Mouse (Mus musculus): ENCODE data around the gene Noa1.

- TF ChIP-seq CTCF (IDR thresholded peaks at IDR 0.05; ENCODE audit: extremely low read depth, insufficient read depth, low read length) (no peak), POLR2A (IDR thresholded peaks at IDR 0.05; ENCODE audit: extremely low read depth, insufficient read depth, low read length) (no peak)
Measured at GRCm38 (mm10) chr5:77244331-77244987, 65.4 kb downstream of the Noa1 start.
